Mouse (Mus musculus) cerebellum, adult 2 months (tissue): ENCODE data around the gene Lrrn2. TPM values are rescaled to one million over a fixed set of nuclear protein-coding genes. Genes with fewer than 3 reads are reported as not detected.

Experiments
- DNase-seq, 2 experiments: peaks; one replicate each; pipeline ENCODE4 v3.0.0; 2021
- H3K27ac ChIP-seq: fragments of 200-500 bp; 2 replicates; pipeline ENCODE4 v1.5.1; 2012; ENCODE audit warnings: low read length, control low read depth, inconsistent platforms; ENCODE audit not compliant: insufficient read depth
- H3K27me3 ChIP-seq: fragments of 200-500 bp; 2 replicates; pipeline ENCODE4 v1.6.1; 2012; ENCODE audit warnings: inconsistent platforms, mild to moderate bottlenecking, low read length, moderate library complexity; ENCODE audit not compliant: control insufficient read depth, insufficient read depth
- H3K4me1 ChIP-seq: fragments of 200-500 bp; 2 replicates; pipeline ENCODE4 v1.6.1; 2011; ENCODE audit warnings: low read length; ENCODE audit not compliant: control insufficient read depth, insufficient read depth
- H3K4me3 ChIP-seq: fragments of 200-500 bp; replicated peaks from 2 replicates; pipeline ENCODE3; 2011; ENCODE audit warnings: mild to moderate bottlenecking, low read depth, low read length, control low read depth; ENCODE audit not compliant: insufficient read depth
- CTCF ChIP-seq: fragments of 200-500 bp; IDR thresholded peaks from 2 replicates; pipeline ENCODE4 v1.5.1; 2011; ENCODE audit warnings: low read depth, mild to moderate bottlenecking, control low read depth, low read length, moderate library complexity, borderline replicate concordance; ENCODE audit not compliant: insufficient read depth
- POLR2A ChIP-seq: fragments of 200-500 bp; IDR thresholded peaks from 2 replicates; pipeline ENCODE4 v1.6.1; 2011; ENCODE audit warnings: low read length, control low read depth, borderline replicate concordance; ENCODE audit not compliant: insufficient read depth
- WGBS: fragments of 180-500 bp; shearing (Covaris S2); methylation state at CpG from one replicate; pipeline ENCODE4 v1.1.7; 2018; 5-methylcytosine and 5-hydroxymethylcytosine counted together
- polyA plus RNA-seq: library from polyadenylated mRNA; depleted of rRNA; stranded (reverse); fragments of >200 nt; gene quantifications from 2 replicates; pipeline ENCODE4 v1.2.3, GENCODE M21; 2012

The Lrrn2 gene
- polyA plus RNA-seq, 1 experiment, result 73.4 TPM

- peak; percentile 28 to 33 for DNase-seq
- Histone ChIP-seq H3K4me3 (no peak overlapping the region), H3K27me3 (no peaks in the 10 kb centered on the region), H3K4me1 (peaks cover 6% of the 10 kb centered on the region), H3K27ac (no peak overlapping the region)
- 78% methylated on average over 20 of the region's 20 CpGs for WGBS
- TF ChIP-seq CTCF (no peak), POLR2A (no peak)
These were observed 35.8 kb upstream of the Lrrn2 start for GRCm38 (mm10) chr1:132844088-132844804.

- H3K4me1 ChIP-seq, result peaks cover 6% of the 10 kb centered on the region
- DNase-seq, result peak; percentile 77 to 87
- 0 out of 2 replicates have a peak overlapping the region, but pooled peaks have one; percentile 40 for H3K27ac ChIP-seq
- H3K27me3 ChIP-seq, result no peaks in the 10 kb centered on the region
- whole genome bisulfite sequencing, result 18% methylated on average over 8 of the region's 8 CpGs
- TF ChIP-seq CTCF, result no peak
- TF ChIP-seq POLR2A, result no peak
- H3K4me3 ChIP-seq, result no peak overlapping the region
These were observed 34.3 kb upstream of the Lrrn2 start for GRCm38 (mm10) chr1:132845766-132846165.

- Histone ChIP-seq H3K27me3 (no peaks in the 10 kb centered on the region), H3K4me3 (no peak overlapping the region), H3K27ac (no peak overlapping the region), H3K4me1 (peaks cover under 1% of the 10 kb centered on the region; the same call in 1 of the 2 replicates)
- WGBS, result 69% methylated on average over 5 of the region's 5 CpGs
- no peak for TF ChIP-seq POLR2A
- no peak for TF ChIP-seq CTCF
- no peak for DNase-seq
These were observed 29.3 kb upstream of the Lrrn2 start for GRCm38 (mm10) chr1:132850809-132851208.

- Histone ChIP-seq H3K27me3 (no peaks in the 10 kb centered on the region), H3K4me1 (no peaks in the 10 kb centered on the region), H3K27ac (no peak overlapping the region), H3K4me3 (no peak overlapping the region)
- 95% methylated on average over 2 of the region's 2 CpGs for WGBS
- TF ChIP-seq POLR2A (no peak), CTCF (no peak)
- no peak for DNase-seq
These were observed 28.8 kb upstream of the Lrrn2 start for GRCm38 (mm10) chr1:132851296-132851695.

GRCm38 (mm10) chr1:132851771-132852170, 28.3 kb upstream of the Lrrn2 start:
- TF ChIP-seq CTCF (no peak), POLR2A (no peak)
- Histone ChIP-seq H3K27me3 (no peaks in the 10 kb centered on the region), H3K4me3 (no peak overlapping the region), H3K27ac (no peak overlapping the region), H3K4me1 (no peaks in the 10 kb centered on the region)
- DNase-seq, result no peak
- 50% methylated on average over 4 of the region's 4 CpGs for WGBS

GRCm38 (mm10) chr1:132853312-132853711, 26.8 kb upstream of the Lrrn2 start:
- Histone ChIP-seq H3K27me3 (no peaks in the 10 kb centered on the region), H3K4me1 (no peaks in the 10 kb centered on the region), H3K27ac (no peak overlapping the region), H3K4me3 (no peak overlapping the region)
- no peak for DNase-seq
- 36% methylated on average over 8 of the region's 8 CpGs for WGBS
- TF ChIP-seq POLR2A, result no peak
- no peak for TF ChIP-seq CTCF

GRCm38 (mm10) chr1:132858516-132859383, 21.3 kb upstream of the Lrrn2 start:
- WGBS, result 56% methylated on average over 5 of the region's 5 CpGs
- H3K27ac ChIP-seq, result no peak overlapping the region
- DNase-seq, result no peak
- H3K4me1 ChIP-seq, result no peaks in the 10 kb centered on the region
- TF ChIP-seq POLR2A (no peak), CTCF (no peak)
- H3K4me3 ChIP-seq, result no peak overlapping the region
- H3K27me3 ChIP-seq, result no peaks in the 10 kb centered on the region
